Mouse (Mus musculus) embryonic fibroblast, embryonic 13.5 days (primary cell): ENCODE data around the gene Mms22l.

Experiments
- CTCF ChIP-seq: IDR thresholded peaks from 2 replicates; pipeline ENCODE4 v1.5.1; 2011; ENCODE audit warnings: mild to moderate bottlenecking, control low read depth, low read length, moderate library complexity, borderline replicate concordance; ENCODE audit not compliant: insufficient read depth
- POLR2A ChIP-seq: IDR thresholded peaks from 2 replicates; pipeline ENCODE4 v1.6.1; 2011; ENCODE audit warnings: low read depth, mild to moderate bottlenecking, control low read depth, low read length, moderate library complexity

DNA sequence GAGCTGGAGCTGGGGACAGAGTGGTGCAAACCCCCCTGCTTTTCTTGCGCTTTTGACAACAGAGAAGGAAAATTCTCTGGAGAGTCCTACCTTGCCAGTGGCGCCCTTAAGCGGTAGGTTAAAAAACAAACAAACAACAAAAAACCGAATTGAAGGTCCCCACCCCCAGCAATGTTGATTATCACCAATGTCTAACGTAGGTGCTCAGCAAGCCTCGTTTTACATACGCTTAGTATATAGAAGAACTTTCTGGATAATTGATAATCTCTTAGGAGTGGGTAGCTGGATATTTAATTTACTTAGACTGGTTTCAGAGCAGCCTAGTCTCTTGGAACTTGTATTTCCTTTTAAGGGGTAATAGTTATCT is 685 bp downstream of the Mms22l start:
- TF ChIP-seq CTCF = no peak
- no peak for TF ChIP-seq POLR2A
